Mouse (Mus musculus): ENCODE measurements at regions not wholly inside any gene's neighbourhood (a gene's known extent, or its start where the extent isn't known, plus 50 kb on each side); places are given as distances from the start of the nearest gene placed in this dataset.
"Not testable (repeated sequence)": the region's sequence is repeated elsewhere in the genome, so short reads cannot be mapped to it uniquely, and the experiment has no call there.

DNA sequence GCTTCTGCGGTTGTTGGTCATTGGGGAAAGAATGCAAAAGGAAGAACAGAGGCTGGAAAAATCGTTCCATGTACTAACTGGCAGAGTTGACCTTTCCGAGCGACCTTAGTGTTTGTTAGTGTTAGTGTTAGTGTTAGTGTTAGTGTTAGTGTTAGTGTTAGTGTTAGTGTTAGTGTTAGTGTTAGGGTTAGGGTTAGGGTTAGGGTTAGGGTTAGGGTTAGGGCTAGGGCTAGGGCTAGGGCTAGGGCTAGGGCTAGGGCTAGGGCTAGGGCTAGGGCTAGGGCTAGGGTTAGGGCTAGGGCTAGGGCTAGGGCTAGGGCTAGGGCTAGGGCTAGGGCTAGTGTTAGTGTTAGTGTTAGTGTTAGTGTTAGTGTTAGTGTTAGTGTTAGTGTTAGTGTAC is 50.4 kb upstream of the 4931417E11Rik start:
- not testable (repeated sequence) for H3K36me3 ChIP-seq (ENCODE audit: control insufficient read depth, insufficient read depth, low read length); H3K9me3 ChIP-seq (ENCODE audit: control insufficient read depth, low read length); H3K4me3 ChIP-seq (ENCODE audit: low read depth, low read length); ATAC-seq (replicated peaks; ENCODE audit: low FRiP score); H3K4me2 ChIP-seq; H3K27ac ChIP-seq (ENCODE audit: low read depth, low read length); DNase-seq (ENCODE audit: low spot score); H3K4me1 ChIP-seq (replicated peaks; ENCODE audit: control insufficient read depth, insufficient read depth, low read length); H3K27me3 ChIP-seq (replicated peaks; ENCODE audit: control insufficient read depth, insufficient read depth, low read length); H3K9ac ChIP-seq (ENCODE audit: low read depth, low read length)
- WGBS, result 82% methylated on average over 4 of the region's 4 CpGs

All from liver, embryonic 11.5 days (tissue).